Mouse (Mus musculus) heart, postnatal 10 days (tissue): ENCODE data around the gene Gipc3. TPM values are rescaled to one million over a fixed set of nuclear protein-coding genes. Genes with fewer than 3 reads are reported as not detected.

ENCODE experiments used
- DNase-seq, 2 experiments: peaks; one replicate each; pipeline ENCODE4 v3.0.0; 2021
- intact Hi-C: fragments of 180-260 bp; cut with DNase I; formaldehyde crosslinking; loops from one replicate; pipeline ENCODE4 v1.15.1; 2025
- microRNA-seq, 2 experiments: library from miRNA; unstranded; fragments of <30 nt; microRNA quantifications; one replicate each; pipeline ENCODE4 v1.2.0; 2022
- total RNA-seq, 2 experiments: library from RNA; stranded (reverse); gene quantifications; 2 replicates each; pipeline ENCODE4 v1.2.3; 2021

Gene Gipc3
- total RNA-seq, 2 experiments from 2014 or later: 4.8 to 6.1 TPM

- intact Hi-C loops: loop anchor here (1.0 to 2.0 kb wide), 4 partner anchors 16 to 162 kb away; no protein-coding TSS in a partner anchor
- peak; percentile 74 to 80 for DNase-seq
Observed at GRCm38 (mm10) chr10:81289278-81289677, 53.8 kb downstream of the Gipc3 start.

- peak in 1 of 2 experiments; percentile 63 for DNase-seq
- intact Hi-C loops: loop anchor here (2.0 kb wide), 3 partner anchors 28 to 162 kb away; no protein-coding TSS in a partner anchor
Observed at GRCm38 (mm10) chr10:81288601-81289000, 54.5 kb downstream of the Gipc3 start.

GRCm38 (mm10) chr10:81287513-81288157 lies 55.4 kb downstream of the Gipc3 start:
- intact Hi-C loops: loop anchor here (2.0 kb wide), 3 partner anchors 29 to 163 kb away; no protein-coding TSS in a partner anchor
- peak; percentile 56 to 80 for DNase-seq

DNA sequence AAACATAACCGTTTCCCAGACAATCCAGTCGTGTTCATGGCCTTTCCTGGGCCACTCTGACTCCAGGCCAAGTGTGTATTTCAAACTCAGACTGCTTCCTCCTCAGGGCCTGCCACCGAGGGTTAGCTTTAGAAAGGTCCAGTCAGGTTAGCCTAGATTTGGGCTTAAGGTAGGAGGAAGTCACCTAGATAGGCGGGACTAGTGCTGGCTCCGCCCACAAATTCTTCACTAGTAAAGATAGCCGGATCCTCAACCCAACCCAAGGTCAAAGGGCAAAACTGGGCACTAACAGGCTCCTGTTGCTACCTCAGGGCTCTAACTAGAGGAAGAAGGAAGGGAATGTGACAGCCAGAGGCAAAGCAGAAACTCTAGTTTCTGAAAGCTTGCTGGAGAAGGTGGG lies 56.5 kb downstream of the Gipc3 start:
- DNase-seq: no peak
- intact Hi-C loops: no loop called here

- intact Hi-C loops: no loop called here
- peak; percentile 94 to 95 for DNase-seq
Observed at GRCm38 (mm10) chr10:81285694-81286450, 57.2 kb downstream of the Gipc3 start.

Small RNAs within 50 kb of the gene (microRNA-seq; reads per million reads assigned to microRNA genes)
- gene Mir6913: 0.24 to 0.70 reads per million in 2 experiments

Other genes starting within 250 kb of the Gipc3 start
- 1 to 10 TPM; 1.2 to 2.4 TPM for gene Creb3l3, start 244.4 kb downstream of the Gipc3 start, total RNA-seq
- 100 to 1,000 TPM; 129 to 131 TPM for gene Map2k2, start 237.4 kb downstream of the Gipc3 start, total RNA-seq
- gene Zbtb7a, start 208.0 kb downstream of the Gipc3 start, total RNA-seq: 10 to 100 TPM; 43.7 to 48.0 TPM
- gene Pias4, start 175.3 kb downstream of the Gipc3 start, total RNA-seq: 10 to 100 TPM; 14.7 to 17.8 TPM
- gene Eef2, start 166.6 kb downstream of the Gipc3 start, total RNA-seq: 1,000 to 10,000 TPM; 1,333 to 1,385 TPM
- gene Dapk3, start 160.3 kb downstream of the Gipc3 start, total RNA-seq: 10 to 100 TPM; 33.3 to 39.1 TPM
- gene 4930442H23Rik, start 159.4 kb downstream of the Gipc3 start, total RNA-seq: not detected
- gene Nmrk2, start 141.2 kb downstream of the Gipc3 start, total RNA-seq: 10 to 100 TPM; 11.6 to 16.5 TPM
- gene Atcay, start 112.4 kb downstream of the Gipc3 start, total RNA-seq: under 1 TPM; 0.24 to 0.30 TPM
- gene Zfr2, start 110.1 kb downstream of the Gipc3 start, total RNA-seq: 1 to 10 TPM; 3.8 TPM
- gene Matk, start 90.3 kb downstream of the Gipc3 start, total RNA-seq: under 1 TPM; 0.27 to 0.38 TPM
- 100 to 1,000 TPM in 1 of 2 experiments, 10 to 100 TPM in 1; 93.4 to 108 TPM for gene Mrpl54, start 76.3 kb downstream of the Gipc3 start, total RNA-seq
- 10 to 100 TPM; 66.5 to 68.3 TPM for gene Apba3, start 76.3 kb downstream of the Gipc3 start, total RNA-seq
- gene Tjp3, start 51.7 kb downstream of the Gipc3 start, total RNA-seq: under 1 TPM; 0.14 to 0.37 TPM
- gene Pip5k1c, start 50.3 kb downstream of the Gipc3 start, total RNA-seq: 10 to 100 TPM; 43.2 to 46.4 TPM
- gene Cactin, start 22.2 kb downstream of the Gipc3 start, total RNA-seq: 10 to 100 TPM; 21.0 to 23.6 TPM
- 1 to 10 TPM; 7.7 to 8.5 TPM for gene Tbxa2r, start 14.5 kb downstream of the Gipc3 start, total RNA-seq
- gene Hmg20b, start 7.2 kb upstream of the Gipc3 start, total RNA-seq: 100 to 1,000 TPM in 1 of 2 experiments, 10 to 100 TPM in 1; 88.1 to 105 TPM
- gene Mfsd12, start 14.2 kb upstream of the Gipc3 start, total RNA-seq: 10 to 100 TPM; 11.6 to 14.4 TPM
- 1 to 10 TPM in 1 of 2 experiments, under 1 TPM in 1; 0.42 to 1.1 TPM for gene 4930404N11Rik, start 22.6 kb upstream of the Gipc3 start, total RNA-seq
- 10 to 100 TPM; 39.7 to 41.2 TPM for gene Fzr1, start 35.2 kb upstream of the Gipc3 start, total RNA-seq
- gene Dohh, start 41.2 kb upstream of the Gipc3 start, total RNA-seq: 10 to 100 TPM; 53.2 to 57.5 TPM
- under 1 TPM; 0.74 to 0.87 TPM for gene Gm48551, start 41.2 kb upstream of the Gipc3 start, total RNA-seq
- gene Gm48552, start 45.7 kb upstream of the Gipc3 start, total RNA-seq: under 1 TPM; 0.77 to 0.98 TPM
- gene Smim24, start 49.8 kb upstream of the Gipc3 start, total RNA-seq: 1 to 10 TPM; 1.3 to 2.2 TPM
- gene Nfic, start 112.4 kb upstream of the Gipc3 start, total RNA-seq: 100 to 1,000 TPM; 139 to 163 TPM
- gene Celf5, start 139.4 kb upstream of the Gipc3 start, total RNA-seq: under 1 TPM; 0.32 to 0.48 TPM
- gene Ncln, start 153.1 kb upstream of the Gipc3 start, total RNA-seq: 10 to 100 TPM; 64.0 to 65.0 TPM
- gene S1pr4, start 156.9 kb upstream of the Gipc3 start, total RNA-seq: under 1 TPM; 0.86 to 0.87 TPM
- under 1 TPM; 0.60 to 0.74 TPM for gene Gna15, start 181.0 kb upstream of the Gipc3 start, total RNA-seq
- gene Gna11, start 201.9 kb upstream of the Gipc3 start, total RNA-seq: 10 to 100 TPM; 59.2 to 60.6 TPM
- gene Aes, start 216.2 kb upstream of the Gipc3 start, total RNA-seq: 100 to 1,000 TPM; 867 to 890 TPM
- 10 to 100 TPM in 1 of 2 experiments, 1 to 10 TPM in 1; 8.1 to 11.2 TPM for gene Tle2, start 231.3 kb upstream of the Gipc3 start, total RNA-seq